10 mouse cellular contexts compared by ENCODE assay signal in the genomic region with DNA sequence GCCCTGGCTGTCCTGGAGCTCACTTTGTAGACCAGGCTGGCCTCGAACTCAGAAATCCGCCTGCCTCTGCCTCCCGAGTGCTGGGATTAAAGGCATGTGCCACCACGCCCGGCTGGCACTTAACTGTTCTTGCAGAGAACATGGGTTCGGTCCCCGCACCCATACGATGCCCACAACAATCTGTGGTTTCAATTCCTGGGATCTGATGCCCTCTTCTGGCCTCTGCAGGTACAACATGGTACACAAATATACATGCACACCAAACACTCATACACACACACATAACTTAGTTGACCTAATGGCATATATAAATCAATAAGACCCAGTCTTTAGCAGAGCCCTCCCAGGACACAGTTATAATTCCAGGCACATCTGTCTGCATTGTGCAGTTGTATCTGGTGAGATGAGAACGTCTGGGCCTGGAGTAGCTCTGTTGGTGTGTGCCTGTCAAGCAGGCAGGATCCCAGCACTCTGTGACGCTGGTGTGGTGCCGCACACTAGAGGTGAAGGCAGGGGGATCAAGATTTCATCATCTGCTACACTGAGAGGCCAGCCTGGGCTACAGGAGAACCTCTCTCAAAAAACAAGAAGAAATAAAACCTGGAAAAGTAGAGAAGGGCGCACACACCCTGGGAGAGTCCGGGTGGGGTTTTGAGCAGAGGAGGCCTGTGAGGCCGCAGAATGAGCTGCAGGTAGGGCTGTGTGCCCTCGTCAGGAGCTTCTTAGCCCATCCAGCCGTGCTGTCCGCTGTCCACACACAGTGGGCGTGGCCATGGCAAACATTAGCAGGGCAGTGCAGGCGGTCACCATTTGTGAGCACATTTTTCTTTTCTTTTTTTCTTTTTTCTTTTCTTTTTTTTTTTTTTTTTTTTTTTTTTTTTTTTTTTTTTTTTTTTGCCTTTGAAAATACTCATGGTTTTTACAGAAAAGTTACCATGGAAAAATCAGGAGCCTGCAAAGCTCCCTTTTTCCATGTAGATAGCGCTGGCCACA. TPM values are rescaled to one million over a fixed set of nuclear protein-coding genes. Genes with fewer than 3 reads are reported as not detected.
A peak's percentile ranks its signal among the peaks of the same experiment; 100 is the strongest.
DNase-seq lines count a peak whose midpoint lies in the region; ATAC-seq lines count a peak whose summit lies in the region.
"Had no signal": no experiment of that assay in that cellular context is flagged by ENCODE, and none has a peak within 500 bp of the region (broad histone marks: within the 10 kb centered on the region; RNA-seq: fewer than 3 reads in every experiment).

No protein-coding gene starts in this region.

- no peaks in the 10 kb centered on the region for H3K27me3 ChIP-seq in heart, embryonic 10.5 days (ENCODE audit: insufficient read depth, poor library complexity, severe bottlenecking)
- H3K27me3 ChIP-seq: embryonic facial prominence, embryonic 12.5 days; lung, embryonic 15.5 days had no signal

- ATAC-seq in megakaryocyte, adult 5-6 weeks (ENCODE audit: poor library complexity, severe bottlenecking): peak; percentile 77

- peak; percentile 52 to 80 for DNase-seq in heart, adult 18-20 months
- DNase-seq in heart, embryonic 10.5 days (ENCODE audit: low spot score): no peak
- DNase-seq in CD4-positive, CD25-positive, alpha-beta regulatory T cell, adult 2 months (ENCODE audit: low read depth, low spot score): peak; percentile 77
- peak; percentile 62 for DNase-seq in adrenal gland, postnatal 25 days
- DNase-seq in frontal cortex, postnatal 36 days (ENCODE audit: low spot score in 2 of 2): peak; percentile 54 to 66
- peak; percentile 49 for DNase-seq in layer of hippocampus, adult 9-10 months (ENCODE audit: low spot score)
- DNase-seq in thymus, postnatal 0 days (ENCODE audit: low spot score): peak; percentile 61

- no peaks in the 10 kb centered on the region for H3K9me3 ChIP-seq in heart, embryonic 10.5 days
- H3K9me3 ChIP-seq: embryonic facial prominence, embryonic 12.5 days; lung, embryonic 15.5 days had no signal

- no peak overlapping the region for H3K27ac ChIP-seq in heart, embryonic 10.5 days
- H3K27ac ChIP-seq: embryonic facial prominence, embryonic 12.5 days; lung, embryonic 15.5 days had no signal

- peaks cover 87% of the 10 kb centered on the region for H3K36me3 ChIP-seq in heart, embryonic 10.5 days

- H3K4me3 ChIP-seq in heart, embryonic 10.5 days: no peak overlapping the region
- H3K4me3 ChIP-seq: embryonic facial prominence, embryonic 12.5 days; lung, embryonic 15.5 days had no signal

- WGBS in heart, embryonic 10.5 days: 88% methylated on average over 20 of the region's 20 CpGs

- no peaks in the 10 kb centered on the region for H3K4me1 ChIP-seq in heart, embryonic 10.5 days
- H3K4me1 ChIP-seq: embryonic facial prominence, embryonic 12.5 days; lung, embryonic 15.5 days had no signal

RNA-seq across cellular contexts. Expression of a gene that starts 40.7 kb away (rescaled TPM):
- 10 to 100 TPM; 45.3 to 50.9 TPM for total RNA-seq in heart, adult 18-20 months (2021)
- polyA plus RNA-seq in heart, embryonic 10.5 days (2016; fragmentation: Nextera tagmentation; extraction: Ambion mirVana): 119 and 134 TPM in 2 replicates
- 26.8 and 37.1 TPM in 2 replicates for total RNA-seq in adrenal gland, postnatal 25 days (2021)
- total RNA-seq in megakaryocyte, adult 5-6 weeks (2015): 5.4 and 6.2 TPM in 2 replicates
- 8.7 and 9.3 TPM in 2 replicates for total RNA-seq in megakaryocyte, adult 5-6 weeks (2017)
- 30.2 and 31.1 TPM in 2 replicates for polyA plus RNA-seq in thymus, postnatal 0 days (2015; fragmentation: Nextera tagmentation; extraction: Ambion mirVana)

RNA-seq across cellular contexts. Expression of a gene that starts 44.6 kb away (rescaled TPM):
- 10 to 100 TPM; 58.1 to 65.1 TPM for total RNA-seq in heart, adult 18-20 months (2021)
- polyA plus RNA-seq in heart, embryonic 10.5 days (2016; fragmentation: Nextera tagmentation; extraction: Ambion mirVana): 81.6 and 92.1 TPM in 2 replicates
- 110 and 126 TPM in 2 replicates for total RNA-seq in adrenal gland, postnatal 25 days (2021)
- 94.9 and 101 TPM in 2 replicates for total RNA-seq in megakaryocyte, adult 5-6 weeks (2015)
- 131 and 144 TPM in 2 replicates for total RNA-seq in megakaryocyte, adult 5-6 weeks (2017)
- polyA plus RNA-seq in thymus, postnatal 0 days (2015; fragmentation: Nextera tagmentation; extraction: Ambion mirVana): 107 TPM in 2 replicates

RNA-seq across cellular contexts. Expression of a gene that starts 56.6 kb away (rescaled TPM):
- total RNA-seq in heart, adult 18-20 months (2021): 1 to 10 TPM; 1.2 to 2.9 TPM
- polyA plus RNA-seq in heart, embryonic 10.5 days (2016; fragmentation: Nextera tagmentation; extraction: Ambion mirVana): 1.3 and 2.5 TPM in 2 replicates
- 1.3 TPM in 1 of 2 replicates, not detected in the other for total RNA-seq in adrenal gland, postnatal 25 days (2021)
- total RNA-seq in megakaryocyte, adult 5-6 weeks (2015): 179 and 187 TPM in 2 replicates
- total RNA-seq in megakaryocyte, adult 5-6 weeks (2017): 290 and 296 TPM in 2 replicates
- 18.8 and 19.9 TPM in 2 replicates for polyA plus RNA-seq in thymus, postnatal 0 days (2015; fragmentation: Nextera tagmentation; extraction: Ambion mirVana)

RNA-seq across cellular contexts. Expression of a gene that starts 57.7 kb away (rescaled TPM):
- 10 to 100 TPM in 1 of 2 experiments, 1 to 10 TPM in 1; 7.7 to 11.3 TPM for total RNA-seq in heart, adult 18-20 months (2021)
- polyA plus RNA-seq in heart, embryonic 10.5 days (2016; fragmentation: Nextera tagmentation; extraction: Ambion mirVana): 38.9 and 51.3 TPM in 2 replicates
- total RNA-seq in adrenal gland, postnatal 25 days (2021): 17.0 and 25.1 TPM in 2 replicates
- 5.4 and 11.8 TPM in 2 replicates for total RNA-seq in megakaryocyte, adult 5-6 weeks (2015)
- total RNA-seq in megakaryocyte, adult 5-6 weeks (2017): 6.7 and 9.8 TPM in 2 replicates
- polyA plus RNA-seq in thymus, postnatal 0 days (2015; fragmentation: Nextera tagmentation; extraction: Ambion mirVana): 27.0 and 29.1 TPM in 2 replicates

Comparison
In these comparisons a context has a peak if more than half of its experiments do, and no peak if none do; other contexts are left out.
1. RNA of a gene that starts 56.6 kb away (total RNA-seq): 179 to 296 TPM in megakaryocyte, adult 5-6 weeks; 1.2 to 2.9 TPM in heart, adult 18-20 months and 1.3 TPM in adrenal gland, postnatal 25 days; every median in the first group is over 10 times any median in the second.